Mouse (Mus musculus) heart, embryonic 12.5 days (tissue): ENCODE measurements around the gene Rras2. TPM values are rescaled to one million over a fixed set of nuclear protein-coding genes. Genes with fewer than 3 reads are reported as not detected.

Experiments used
- ATAC-seq: fragments of 200-750 bp; cut with Nextera tagmentation; 2 replicates; pipeline ENCODE4 v1.8.0; 2017; ENCODE audit warnings: moderate TSS enrichment, moderate library complexity; ENCODE audit not compliant: insufficient number of reproducible peaks, low FRiP score
- H3K27ac ChIP-seq: fragments of 300-500 bp; sonication (generic); 2 replicates; pipeline ENCODE4 v1.5.1; 2016; ENCODE audit warnings: mild to moderate bottlenecking, moderate library complexity; ENCODE audit not compliant: poor library complexity, severe bottlenecking
- H3K27me3 ChIP-seq: fragments of 300-500 bp; sonication (generic); replicated peaks from 2 replicates; pipeline ENCODE4 v1.6.1; 2016; ENCODE audit warnings: mild to moderate bottlenecking, moderate library complexity
- H3K36me3 ChIP-seq: fragments of 300-500 bp; sonication (generic); 2 replicates; pipeline ENCODE4 v1.6.1; 2016; ENCODE audit warnings: mild to moderate bottlenecking, moderate library complexity
- H3K4me1 ChIP-seq: fragments of 300-500 bp; sonication (generic); replicated peaks from 2 replicates; pipeline ENCODE4 v1.6.1; 2016; ENCODE audit warnings: mild to moderate bottlenecking
- H3K4me2 ChIP-seq: fragments of 300-500 bp; sonication (generic); 2 replicates; pipeline ENCODE4 v1.6.1; 2016; ENCODE audit warnings: mild to moderate bottlenecking, moderate library complexity
- H3K4me3 ChIP-seq: fragments of 300-500 bp; sonication (generic); 2 replicates; pipeline ENCODE4 v1.5.1; 2016; ENCODE audit warnings: mild to moderate bottlenecking
- H3K9ac ChIP-seq: fragments of 300-500 bp; sonication (generic); 2 replicates; pipeline ENCODE4 v1.6.1; 2016; ENCODE audit warnings: mild to moderate bottlenecking, moderate library complexity
- H3K9me3 ChIP-seq: fragments of 300-500 bp; sonication (generic); replicated peaks from 2 replicates; pipeline ENCODE4 v1.6.1; 2016; ENCODE audit warnings: mild to moderate bottlenecking, moderate library complexity
- WGBS: fragments of 180-500 bp; shearing (Covaris S2); methylation state at CpG from one replicate; pipeline ENCODE4 v1.1.7; 2016; 5-methylcytosine and 5-hydroxymethylcytosine counted together
- polyA plus RNA-seq: library from polyadenylated mRNA; unstranded; fragments of >200 nt; fragmentation: Nextera tagmentation; extraction: Ambion mirVana; gene quantifications from 2 replicates; pipeline ENCODE4 v1.2.1, GENCODE M21; 2016

The Rras2 gene
- polyA plus RNA-seq, 1 experiment from 2014 or later, result 65.6 TPM

DNA sequence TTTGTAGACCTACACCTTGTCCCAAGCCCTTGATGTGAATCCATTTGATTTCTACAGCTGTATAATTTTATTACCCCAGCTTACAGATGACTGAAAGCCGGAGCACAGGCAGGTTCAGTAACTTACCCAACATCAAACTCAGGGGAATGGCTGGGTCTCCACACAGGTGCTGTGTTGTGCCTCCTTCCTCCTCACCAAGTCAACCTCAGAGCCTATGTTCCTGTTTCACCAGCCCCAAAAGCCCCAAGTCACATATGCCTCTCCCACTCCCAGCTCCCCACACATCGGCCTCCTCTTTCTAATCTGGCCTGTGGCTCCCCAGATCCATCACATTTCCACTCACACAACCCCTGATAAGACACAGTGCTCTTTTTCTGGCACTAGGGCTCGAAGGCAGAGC lies 2.6 kb downstream of the Rras2 start:
- Histone ChIP-seq H3K4me2 (peak overlapping the region; percentile 84), H3K4me3 (peak overlapping the region; percentile 93; the same call in 1 of the 2 replicates), H3K4me1 (peaks cover 42% of the 10 kb centered on the region), H3K9ac (no peak overlapping the region), H3K9me3 (no peaks in the 10 kb centered on the region), H3K27me3 (no peaks in the 10 kb centered on the region), H3K27ac (no peak overlapping the region), H3K36me3 (0 out of 2 replicates have a peak, but pooled peaks cover 3% of the 10 kb centered on the region)
- ATAC-seq, result no peak
- 36% methylated on average over 3 of the region's 3 CpGs for WGBS

GRCm38 (mm10) chr7:114114284-114114683 lies 3.3 kb downstream of the Rras2 start:
- no peak overlapping the region for H3K4me3 ChIP-seq
- peaks cover 47% of the 10 kb centered on the region for H3K4me1 ChIP-seq
- no peaks in the 10 kb centered on the region for H3K9me3 ChIP-seq
- no peak for ATAC-seq
- H3K27me3 ChIP-seq, result no peaks in the 10 kb centered on the region
- no peak overlapping the region for H3K4me2 ChIP-seq
- 0 out of 2 replicates have a peak, but pooled peaks cover 3% of the 10 kb centered on the region for H3K36me3 ChIP-seq
- no peak overlapping the region for H3K9ac ChIP-seq
- 74% methylated on average over 2 of the region's 2 CpGs for WGBS
- H3K27ac ChIP-seq, result no peak overlapping the region

DNA sequence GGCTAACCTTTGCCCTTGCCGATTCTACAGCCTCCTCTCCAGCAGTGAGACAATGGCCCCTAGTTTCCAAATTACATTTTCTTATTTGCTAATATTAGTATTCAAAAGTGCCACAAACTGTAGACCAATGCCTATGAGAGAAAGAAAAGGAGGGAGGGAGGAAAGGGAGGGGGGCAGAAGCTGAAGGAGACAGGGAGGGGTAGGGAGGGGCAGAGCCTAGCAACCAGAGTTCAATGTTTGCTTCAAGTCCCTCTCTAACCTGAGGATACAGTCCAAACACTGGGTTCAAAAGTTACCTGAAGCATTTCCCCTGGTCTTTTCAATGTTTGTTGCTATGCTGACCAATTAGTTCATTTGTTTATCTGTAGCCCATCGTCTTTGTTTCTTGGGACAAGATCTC lies 7.1 kb downstream of the Rras2 start:
- Histone ChIP-seq H3K9me3 (no peaks in the 10 kb centered on the region), H3K36me3 (0 out of 2 replicates have a peak, but pooled peaks cover 3% of the 10 kb centered on the region), H3K27me3 (no peaks in the 10 kb centered on the region), H3K4me2 (no peak overlapping the region), H3K27ac (no peak overlapping the region), H3K4me1 (peaks cover 63% of the 10 kb centered on the region), H3K4me3 (no peak overlapping the region), H3K9ac (no peak overlapping the region)
- 76% methylated on average over 2 of the region's 2 CpGs for WGBS
- no peak for ATAC-seq

DNA sequence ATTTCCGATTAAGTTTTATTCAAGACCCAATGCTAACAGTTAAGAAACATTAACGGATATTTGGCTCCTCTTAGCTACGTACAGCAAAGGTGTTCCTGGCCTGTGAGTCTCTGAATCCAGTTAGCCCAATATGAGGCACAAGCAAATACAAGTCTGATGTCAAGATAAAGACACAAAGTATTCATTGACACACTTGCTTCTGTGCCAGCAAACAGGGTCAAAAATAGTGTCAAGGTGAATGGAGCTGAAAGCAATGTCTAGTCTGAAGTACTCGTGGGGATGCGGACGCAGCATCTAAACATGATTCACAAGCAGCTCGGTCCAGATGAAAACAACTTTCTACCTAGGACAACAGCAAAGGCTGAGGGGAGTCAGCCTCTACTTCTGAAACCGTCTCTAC lies 11.7 kb downstream of the Rras2 start:
- ATAC-seq, result no peak
- WGBS, result 63% methylated on average over 8 of the region's 8 CpGs
- peak overlapping the region; percentile 71 for H3K27ac ChIP-seq

DNA sequence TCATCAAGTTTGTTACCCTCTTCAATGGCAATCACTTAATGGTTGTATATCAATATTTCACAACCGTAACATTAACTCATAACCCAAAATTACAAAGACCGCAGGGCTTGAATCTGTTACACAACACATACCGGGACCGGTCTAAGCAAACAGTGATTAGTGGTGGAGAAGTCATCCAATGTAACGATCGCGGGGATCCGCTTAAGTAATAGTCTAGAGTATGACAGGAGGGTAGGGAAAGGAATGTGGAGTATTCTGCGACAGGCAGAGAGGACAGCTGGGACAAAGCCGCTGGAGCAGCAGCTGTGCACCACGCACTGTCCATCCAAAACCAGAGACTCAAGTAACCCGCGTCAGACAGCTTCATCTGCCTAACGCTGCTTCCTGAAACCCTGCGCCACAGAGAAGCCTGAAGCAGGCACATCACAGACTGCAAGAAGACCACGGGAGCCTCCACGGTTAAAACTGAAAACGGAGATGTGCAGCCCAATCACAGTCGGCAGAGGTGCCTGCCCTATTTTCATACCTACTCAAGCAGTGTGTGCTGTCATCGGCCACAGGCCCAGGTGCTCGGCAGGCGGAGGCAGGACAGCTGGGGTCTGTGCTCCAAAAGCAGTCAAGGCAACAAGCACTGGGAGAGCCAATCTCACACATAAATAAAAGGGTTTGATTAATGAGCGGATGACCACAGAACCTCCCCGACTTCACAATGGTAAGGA lies 13.8 kb downstream of the Rras2 start:
- no peaks in the 10 kb centered on the region for H3K27me3 ChIP-seq
- ATAC-seq, result no peak
- H3K36me3 ChIP-seq, result no peaks in the 10 kb centered on the region
- H3K9me3 ChIP-seq, result no peaks in the 10 kb centered on the region
- WGBS, result 64% methylated on average over 24 of the region's 24 CpGs
- peaks cover 77% of the 10 kb centered on the region for H3K4me1 ChIP-seq
- H3K4me3 ChIP-seq, result no peak overlapping the region; the same call in 1 of the 2 replicates
- H3K4me2 ChIP-seq, result peak overlapping the region; percentile 56
- peak overlapping the region; percentile 9; the same call in 1 of the 2 replicates for H3K9ac ChIP-seq
- H3K27ac ChIP-seq, result no peak overlapping the region

More for the DNA sequence above, 11.7 kb downstream of the Rras2 start:
- H3K36me3 ChIP-seq, result no peaks in the 10 kb centered on the region
- peak overlapping the region; percentile 46 for H3K4me2 ChIP-seq
- H3K4me3 ChIP-seq, result no peak overlapping the region
- peaks cover 85% of the 10 kb centered on the region for H3K4me1 ChIP-seq
- H3K9ac ChIP-seq, result no peak overlapping the region; the same call in 1 of the 2 replicates
- H3K9me3 ChIP-seq, result no peaks in the 10 kb centered on the region
- H3K27me3 ChIP-seq, result no peaks in the 10 kb centered on the region

- H3K27me3 ChIP-seq, result no peaks in the 10 kb centered on the region
- no peaks in the 10 kb centered on the region for H3K36me3 ChIP-seq
- WGBS, result 77% methylated on average over 4 of the region's 4 CpGs
- H3K4me3 ChIP-seq, result no peak overlapping the region
- H3K9me3 ChIP-seq, result no peaks in the 10 kb centered on the region
- ATAC-seq, result no peak
- H3K9ac ChIP-seq, result no peak overlapping the region
- no peak overlapping the region for H3K27ac ChIP-seq
- no peak overlapping the region for H3K4me2 ChIP-seq
- peaks cover 77% of the 10 kb centered on the region for H3K4me1 ChIP-seq
Observed at GRCm38 (mm10) chr7:114103152-114103551, 14.4 kb downstream of the Rras2 start.

DNA sequence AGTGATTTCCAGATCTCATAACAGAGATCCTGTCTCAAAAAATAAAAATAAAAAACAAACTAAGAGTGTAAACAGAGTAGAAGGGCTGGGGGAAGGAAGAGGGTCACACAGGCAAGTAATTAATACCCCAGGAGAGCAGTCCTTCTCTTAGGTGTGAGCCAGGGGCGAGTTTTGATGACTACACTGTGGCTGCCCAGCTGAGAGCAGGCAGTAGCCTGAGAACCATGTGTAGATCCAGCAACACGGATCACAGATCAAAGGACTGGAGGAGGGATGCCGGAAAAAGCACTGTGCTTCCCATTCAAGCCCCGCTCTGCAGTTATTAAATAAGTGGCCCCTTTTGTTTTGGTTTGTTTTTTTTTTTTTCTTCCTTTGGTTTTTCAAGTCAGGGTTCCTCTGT lies 15.0 kb downstream of the Rras2 start:
- H3K27ac ChIP-seq, result no peak overlapping the region
- H3K9me3 ChIP-seq, result no peaks in the 10 kb centered on the region
- no peaks in the 10 kb centered on the region for H3K36me3 ChIP-seq
- H3K27me3 ChIP-seq, result no peaks in the 10 kb centered on the region
- H3K4me1 ChIP-seq, result peaks cover 74% of the 10 kb centered on the region
- H3K4me2 ChIP-seq, result no peak overlapping the region
- H3K9ac ChIP-seq, result no peak overlapping the region
- WGBS, result 59% methylated on average over 4 of the region's 4 CpGs
- no peak overlapping the region for H3K4me3 ChIP-seq
- no peak for ATAC-seq

GRCm38 (mm10) chr7:114101412-114101811 lies 16.2 kb downstream of the Rras2 start:
- WGBS, result 30% methylated on average over 3 of the region's 3 CpGs
- peaks cover 74% of the 10 kb centered on the region for H3K4me1 ChIP-seq
- H3K4me2 ChIP-seq, result peak overlapping the region; percentile 4; the same call in 1 of the 2 replicates
- H3K4me3 ChIP-seq, result no peak overlapping the region
- H3K9ac ChIP-seq, result no peak overlapping the region
- no peak for ATAC-seq
- no peaks in the 10 kb centered on the region for H3K36me3 ChIP-seq
- peak overlapping the region; percentile 35; the same call in 1 of the 2 replicates for H3K27ac ChIP-seq
- H3K9me3 ChIP-seq, result no peaks in the 10 kb centered on the region
- H3K27me3 ChIP-seq, result no peaks in the 10 kb centered on the region

- WGBS, result 72% methylated on average over 8 of the region's 8 CpGs
Observed at GRCm38 (mm10) chr7:114093548-114094174, 23.9 kb downstream of the Rras2 start.

DNA sequence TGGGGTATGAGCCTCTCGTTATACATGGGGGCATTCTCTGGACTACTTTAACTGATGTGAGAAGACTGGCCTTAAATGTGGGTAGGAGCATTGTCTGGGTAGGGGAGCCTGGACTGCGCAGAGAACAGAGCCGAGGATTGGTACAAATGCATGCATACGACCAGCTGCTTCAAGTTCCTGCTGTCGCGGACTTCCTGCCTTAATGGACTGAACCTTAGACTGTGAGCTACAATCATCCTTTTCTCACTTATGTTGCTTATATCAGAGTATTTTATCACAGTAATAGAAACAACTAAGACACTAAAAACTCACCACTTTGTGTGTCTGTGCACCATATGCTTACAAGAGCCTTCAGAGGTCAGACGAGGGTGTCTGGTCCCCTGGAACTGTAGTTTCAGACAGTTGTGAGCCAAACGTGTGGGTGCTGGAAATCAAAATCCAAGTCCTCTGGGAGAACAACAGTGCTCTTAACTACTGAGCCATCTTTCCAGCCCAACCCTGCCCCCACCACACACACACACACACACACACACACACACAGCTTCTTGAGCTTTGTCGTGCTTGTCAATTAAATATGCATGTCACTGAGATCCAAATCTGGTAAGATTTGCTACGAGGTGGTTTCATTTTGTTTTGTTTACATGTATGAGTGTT lies 26.6 kb downstream of the Rras2 start:
- Histone ChIP-seq H3K9ac (no peak overlapping the region), H3K27ac (no peak overlapping the region), H3K27me3 (no peaks in the 10 kb centered on the region), H3K4me3 (no peak overlapping the region), H3K36me3 (no peaks in the 10 kb centered on the region), H3K4me2 (no peak overlapping the region), H3K4me1 (peaks cover 82% of the 10 kb centered on the region), H3K9me3 (no peaks in the 10 kb centered on the region)
- no peak for ATAC-seq
- WGBS, result 64% methylated on average over 10 of the region's 10 CpGs

More at GRCm38 (mm10) chr7:114093548-114094174, 23.9 kb downstream of the Rras2 start:
- Histone ChIP-seq H3K9me3 (no peaks in the 10 kb centered on the region), H3K27ac (no peak overlapping the region), H3K4me2 (no peak overlapping the region), H3K36me3 (no peaks in the 10 kb centered on the region), H3K27me3 (no peaks in the 10 kb centered on the region), H3K9ac (no peak overlapping the region), H3K4me3 (no peak overlapping the region), H3K4me1 (peaks cover 73% of the 10 kb centered on the region)
- ATAC-seq, result no peak

DNA sequence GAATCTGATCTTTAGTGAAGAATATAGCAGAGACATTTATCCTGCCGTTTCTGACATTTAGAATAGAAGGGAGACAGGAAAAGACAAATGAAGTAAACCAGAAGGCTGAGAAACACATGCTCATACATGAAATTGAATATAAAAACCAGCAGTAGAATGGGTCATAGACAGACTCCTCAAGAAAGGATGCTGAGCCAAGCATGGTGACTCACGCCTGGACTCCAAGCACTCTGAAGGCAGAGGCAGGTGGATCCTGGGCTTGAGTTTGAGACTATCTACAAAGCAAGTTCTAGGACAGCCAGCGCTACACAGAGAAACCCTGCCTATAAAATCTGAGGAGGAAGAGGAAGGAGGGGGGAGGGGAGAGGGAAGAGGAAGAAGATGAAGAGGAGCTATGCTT lies 27.4 kb downstream of the Rras2 start:
- Histone ChIP-seq H3K4me1 (peaks cover 77% of the 10 kb centered on the region), H3K36me3 (no peaks in the 10 kb centered on the region), H3K27me3 (no peaks in the 10 kb centered on the region), H3K4me3 (no peak overlapping the region), H3K9me3 (no peaks in the 10 kb centered on the region), H3K4me2 (no peak overlapping the region), H3K27ac (no peak overlapping the region), H3K9ac (no peak overlapping the region)
- no peak for ATAC-seq
- WGBS, result 78% methylated on average over 3 of the region's 3 CpGs
